Mouse (Mus musculus) midbrain, embryonic 11.5 days (tissue): ENCODE measurements around the gene Iqcd. TPM values are rescaled to one million over a fixed set of nuclear protein-coding genes. Genes with fewer than 3 reads are reported as not detected.

Experiments
- ATAC-seq: fragments of 200-750 bp; cut with Nextera tagmentation; 2 replicates; pipeline ENCODE4 v1.8.0; 2017; ENCODE audit warnings: moderate TSS enrichment, moderate library complexity; ENCODE audit not compliant: low FRiP score
- DNase-seq: peaks from one replicate; pipeline ENCODE4 v3.0.0; 2015; ENCODE audit warnings: low spot score; ENCODE audit errors: missing footprints
- H3K27ac ChIP-seq: fragments of 300-500 bp; sonication (generic); 2 replicates; pipeline ENCODE4 v1.5.1; 2014; ENCODE audit warnings: low read depth, low read length
- H3K27me3 ChIP-seq: fragments of 300-500 bp; sonication (generic); 2 replicates; pipeline ENCODE4 v1.6.1; 2014; ENCODE audit warnings: mild to moderate bottlenecking, low read length, moderate library complexity, mixed read lengths; ENCODE audit not compliant: control insufficient read depth, insufficient read depth
- H3K36me3 ChIP-seq: fragments of 300-500 bp; sonication (generic); 2 replicates; pipeline ENCODE4 v1.6.1; 2014; ENCODE audit warnings: mild to moderate bottlenecking, low read length, moderate library complexity, mixed read lengths; ENCODE audit not compliant: control insufficient read depth, insufficient read depth
- H3K4me1 ChIP-seq: fragments of 300-500 bp; sonication (generic); 2 replicates; pipeline ENCODE4 v1.6.1; 2014; ENCODE audit warnings: low read length; ENCODE audit not compliant: control insufficient read depth, insufficient read depth
- H3K4me2 ChIP-seq: fragments of 300-500 bp; sonication (generic); 2 replicates; pipeline ENCODE4 v1.6.1; 2014; ENCODE audit warnings: mild to moderate bottlenecking, moderate library complexity
- H3K4me3 ChIP-seq: fragments of 300-500 bp; sonication (generic); 2 replicates; pipeline ENCODE4 v1.5.1; 2014; ENCODE audit warnings: low read depth, low read length
- H3K9ac ChIP-seq: fragments of 300-500 bp; sonication (generic); 2 replicates; pipeline ENCODE4 v1.6.1; 2014; ENCODE audit warnings: low read length
- H3K9me3 ChIP-seq: fragments of 300-500 bp; sonication (generic); 2 replicates; pipeline ENCODE4 v1.6.1; 2016; ENCODE audit warnings: low read length; ENCODE audit not compliant: control insufficient read depth
- WGBS: fragments of 180-500 bp; shearing (Covaris S2); extraction: QIAGEN DNeasy Blood & Tissue Kit; methylation state at CpG from one replicate; pipeline ENCODE4 v1.1.7; 2014; 5-methylcytosine and 5-hydroxymethylcytosine counted together
- polyA plus RNA-seq: library from polyadenylated mRNA; unstranded; fragments of >200 nt; fragmentation: Nextera tagmentation; extraction: Ambion mirVana; gene quantifications from 2 replicates; pipeline ENCODE4 v1.2.1, GENCODE M21; 2014

The Iqcd gene
- polyA plus RNA-seq, 1 experiment from 2014 or later, result 0.25 TPM

GRCm38 (mm10) chr5:120590356-120591010 is 1.7 kb downstream of the Iqcd start:
- 76% methylated on average over 16 of the region's 16 CpGs for WGBS
- Histone ChIP-seq H3K4me1 (peaks cover 11% of the 10 kb centered on the region; the same call in 1 of the 2 replicates), H3K27ac (no peak overlapping the region), H3K9ac (no peak overlapping the region), H3K27me3 (no peaks in the 10 kb centered on the region), H3K36me3 (no peaks in the 10 kb centered on the region), H3K4me2 (no peak overlapping the region), H3K4me3 (no peak overlapping the region), H3K9me3 (no peaks in the 10 kb centered on the region)
- DNase-seq (no peak), ATAC-seq (no peak)

- Histone ChIP-seq H3K4me1 (peaks cover 11% of the 10 kb centered on the region), H3K4me2 (no peak overlapping the region), H3K4me3 (no peak overlapping the region), H3K27me3 (no peaks in the 10 kb centered on the region), H3K9me3 (no peaks in the 10 kb centered on the region), H3K9ac (no peak overlapping the region), H3K27ac (no peak overlapping the region), H3K36me3 (no peaks in the 10 kb centered on the region)
- ATAC-seq (no peak), DNase-seq (no peak)
- WGBS, result 64% methylated on average over 7 of the region's 7 CpGs
Measured at GRCm38 (mm10) chr5:120592141-120592540, 3.3 kb downstream of the Iqcd start.

- Histone ChIP-seq H3K4me2 (no peak overlapping the region), H3K4me1 (no peaks in the 10 kb centered on the region; the same call in 1 of the 2 replicates), H3K27ac (no peak overlapping the region), H3K27me3 (no peaks in the 10 kb centered on the region), H3K9me3 (no peaks in the 10 kb centered on the region), H3K4me3 (no peak overlapping the region), H3K9ac (no peak overlapping the region), H3K36me3 (no peaks in the 10 kb centered on the region)
- DNase-seq (no peak), ATAC-seq (no peak)
- WGBS, result 85% methylated on average over 6 of the region's 6 CpGs
Measured at GRCm38 (mm10) chr5:120594485-120594884, 5.7 kb downstream of the Iqcd start.

GRCm38 (mm10) chr5:120599625-120600024 is 10.8 kb downstream of the Iqcd start:
- H3K4me2 ChIP-seq, result no peak overlapping the region
- 93% methylated on average over 6 of the region's 6 CpGs for WGBS
- no peaks in the 10 kb centered on the region; the same call in 1 of the 2 replicates for H3K4me1 ChIP-seq
- H3K27ac ChIP-seq, result no peak overlapping the region
- H3K9me3 ChIP-seq, result no peaks in the 10 kb centered on the region
- no peak overlapping the region for H3K9ac ChIP-seq
- no peaks in the 10 kb centered on the region for H3K36me3 ChIP-seq
- no peaks in the 10 kb centered on the region for H3K27me3 ChIP-seq
- DNase-seq (no peak), ATAC-seq (no peak)
- H3K4me3 ChIP-seq, result no peak overlapping the region

- no peaks in the 10 kb centered on the region for H3K36me3 ChIP-seq
- no peak for DNase-seq
- no peak overlapping the region for H3K4me3 ChIP-seq
- peaks cover 4% of the 10 kb centered on the region; the same call in 1 of the 2 replicates for H3K4me1 ChIP-seq
- H3K27ac ChIP-seq, result no peak overlapping the region
- ATAC-seq, result no peak
- H3K9ac ChIP-seq, result no peak overlapping the region
- H3K9me3 ChIP-seq, result no peaks in the 10 kb centered on the region
- H3K4me2 ChIP-seq, result no peak overlapping the region
- 65% methylated on average over 11 of the region's 11 CpGs for WGBS
- no peaks in the 10 kb centered on the region for H3K27me3 ChIP-seq
Measured at GRCm38 (mm10) chr5:120600946-120601668, 12.3 kb downstream of the Iqcd start.

- Histone ChIP-seq H3K9ac (no peak overlapping the region), H3K4me1 (peaks cover 4% of the 10 kb centered on the region; the same call in 1 of the 2 replicates), H3K9me3 (no peaks in the 10 kb centered on the region), H3K4me2 (no peak overlapping the region), H3K27me3 (no peaks in the 10 kb centered on the region), H3K4me3 (no peak overlapping the region), H3K36me3 (no peaks in the 10 kb centered on the region), H3K27ac (no peak overlapping the region)
- no peak for DNase-seq
- 92% methylated on average over 12 of the region's 12 CpGs for WGBS
- no peak for ATAC-seq
Measured at GRCm38 (mm10) chr5:120602210-120602609, 13.4 kb downstream of the Iqcd start.

- Histone ChIP-seq H3K4me1 (peaks cover 4% of the 10 kb centered on the region; the same call in 1 of the 2 replicates), H3K4me2 (no peak overlapping the region), H3K27me3 (no peaks in the 10 kb centered on the region), H3K4me3 (no peak overlapping the region), H3K9me3 (no peaks in the 10 kb centered on the region), H3K27ac (no peak overlapping the region), H3K9ac (no peak overlapping the region), H3K36me3 (no peaks in the 10 kb centered on the region)
- ATAC-seq (no peak), DNase-seq (no peak)
- WGBS, result 57% methylated on average over 7 of the region's 7 CpGs
Measured at GRCm38 (mm10) chr5:120603515-120603914, 14.7 kb downstream of the Iqcd start.

- 4% methylated on average over 6 of the region's 6 CpGs for WGBS
- H3K27me3 ChIP-seq, result no peaks in the 10 kb centered on the region
- no peak overlapping the region for H3K27ac ChIP-seq
- H3K36me3 ChIP-seq, result no peaks in the 10 kb centered on the region
- H3K4me2 ChIP-seq, result peak overlapping the region; percentile 59
- H3K9ac ChIP-seq, result peak overlapping the region; percentile 45
- H3K4me1 ChIP-seq, result peaks cover 4% of the 10 kb centered on the region; the same call in 1 of the 2 replicates
- peak; percentile 24; the same call in 1 of the 2 replicates for ATAC-seq
- peak; percentile 98 for DNase-seq
- no peaks in the 10 kb centered on the region for H3K9me3 ChIP-seq
- peak overlapping the region; percentile 29; the same call in 1 of the 2 replicates for H3K4me3 ChIP-seq
Measured at GRCm38 (mm10) chr5:120604839-120605238, 16.0 kb downstream of the Iqcd start.

- no peak overlapping the region for H3K27ac ChIP-seq
Measured at GRCm38 (mm10) chr5:120605241-120605661, 16.4 kb downstream of the Iqcd start.

More at GRCm38 (mm10) chr5:120605241-120605661, 16.4 kb downstream of the Iqcd start:
- H3K9ac ChIP-seq, result peak overlapping the region; percentile 45
- peak overlapping the region; percentile 59 for H3K4me2 ChIP-seq
- DNase-seq (peak; percentile 93), ATAC-seq (peak; percentile 62)
- H3K36me3 ChIP-seq, result no peaks in the 10 kb centered on the region
- no peaks in the 10 kb centered on the region for H3K9me3 ChIP-seq
- H3K4me1 ChIP-seq, result peaks cover 4% of the 10 kb centered on the region; the same call in 1 of the 2 replicates
- 2% methylated on average over 10 of the region's 10 CpGs for WGBS
- peak overlapping the region; percentile 29 for H3K4me3 ChIP-seq
- no peaks in the 10 kb centered on the region for H3K27me3 ChIP-seq
